Mouse (Mus musculus): Measurements from ENCODE around the gene Msgn1. TPM values are rescaled to one million over a fixed set of nuclear protein-coding genes. Genes with fewer than 3 reads are reported as not detected.

The Msgn1 gene
- polyA plus RNA-seq, 1 experiment from 2014 or later: not detected

GRCm38 (mm10) chr12:11210361-11210760, 1.6 kb upstream of the Msgn1 start:
- no peak overlapping the region for H3K4me3 ChIP-seq (ENCODE audit: low read depth, low read length)
- ATAC-seq (ENCODE audit: insufficient number of reproducible peaks, low FRiP score, low TSS enrichment, low read depth) (no peak), DNase-seq (ENCODE audit: low spot score) (no peak)
- no peak overlapping the region for H3K4me2 ChIP-seq (ENCODE audit: low read depth, severe bottlenecking)
- H3K27ac ChIP-seq (replicated peaks; ENCODE audit: low read depth, low read length): no peak overlapping the region
- no peaks in the 10 kb centered on the region for H3K4me1 ChIP-seq (ENCODE audit: control insufficient read depth, insufficient read depth, low read length)
- no peaks in the 10 kb centered on the region for H3K9me3 ChIP-seq (ENCODE audit: control insufficient read depth, low read length)
- 55% methylated on average over 3 of the region's 3 CpGs for WGBS
- H3K27me3 ChIP-seq (ENCODE audit: control insufficient read depth, insufficient read depth, low read length): no peaks in the 10 kb centered on the region
- no peak overlapping the region for H3K9ac ChIP-seq (ENCODE audit: low read length)
- no peaks in the 10 kb centered on the region for H3K36me3 ChIP-seq (ENCODE audit: control insufficient read depth, insufficient read depth, low read length)

GRCm38 (mm10) chr12:11209636-11210035, 864 bp upstream of the Msgn1 start:
- DNase-seq (ENCODE audit: low spot score) (no peak), ATAC-seq (ENCODE audit: insufficient number of reproducible peaks, low FRiP score, low TSS enrichment, low read depth) (no peak)
- Histone ChIP-seq H3K9me3 (ENCODE audit: control insufficient read depth, low read length) (no peaks in the 10 kb centered on the region), H3K9ac (ENCODE audit: low read length) (no peak overlapping the region), H3K4me1 (ENCODE audit: control insufficient read depth, insufficient read depth, low read length) (no peaks in the 10 kb centered on the region), H3K27ac (replicated peaks; ENCODE audit: low read depth, low read length) (no peak overlapping the region), H3K4me2 (ENCODE audit: low read depth, severe bottlenecking) (no peak overlapping the region), H3K4me3 (ENCODE audit: low read depth, low read length) (no peak overlapping the region), H3K36me3 (ENCODE audit: control insufficient read depth, insufficient read depth, low read length) (no peaks in the 10 kb centered on the region), H3K27me3 (ENCODE audit: control insufficient read depth, insufficient read depth, low read length) (no peaks in the 10 kb centered on the region)
- WGBS: 26% methylated on average over 5 of the region's 5 CpGs

- WGBS: 81% methylated on average over 4 of the region's 4 CpGs
- H3K4me2 ChIP-seq (ENCODE audit: low read depth, severe bottlenecking): no peak overlapping the region
- H3K27me3 ChIP-seq (ENCODE audit: control insufficient read depth, insufficient read depth, low read length): no peaks in the 10 kb centered on the region
- no peaks in the 10 kb centered on the region for H3K9me3 ChIP-seq (ENCODE audit: control insufficient read depth, low read length)
- no peak overlapping the region for H3K27ac ChIP-seq (replicated peaks; ENCODE audit: low read depth, low read length)
- no peak overlapping the region for H3K9ac ChIP-seq (ENCODE audit: low read length)
- no peaks in the 10 kb centered on the region for H3K36me3 ChIP-seq (ENCODE audit: control insufficient read depth, insufficient read depth, low read length)
- no peaks in the 10 kb centered on the region for H3K4me1 ChIP-seq (ENCODE audit: control insufficient read depth, insufficient read depth, low read length)
- DNase-seq (ENCODE audit: low spot score) (no peak), ATAC-seq (ENCODE audit: insufficient number of reproducible peaks, low FRiP score, low TSS enrichment, low read depth) (no peak)
- H3K4me3 ChIP-seq (ENCODE audit: low read depth, low read length): no peak overlapping the region
Observed at GRCm38 (mm10) chr12:11206321-11206720, 2.5 kb downstream of the Msgn1 start.

GRCm38 (mm10) chr12:11203694-11204665, 4.8 kb downstream of the Msgn1 start:
- Histone ChIP-seq H3K4me3 (ENCODE audit: low read depth, low read length) (no peak overlapping the region), H3K27me3 (ENCODE audit: control insufficient read depth, insufficient read depth, low read length) (no peaks in the 10 kb centered on the region), H3K9ac (ENCODE audit: low read length) (no peak overlapping the region), H3K27ac (replicated peaks; ENCODE audit: low read depth, low read length) (no peak overlapping the region), H3K4me2 (ENCODE audit: low read depth, severe bottlenecking) (no peak overlapping the region), H3K9me3 (ENCODE audit: control insufficient read depth, low read length) (no peaks in the 10 kb centered on the region), H3K4me1 (ENCODE audit: control insufficient read depth, insufficient read depth, low read length) (no peaks in the 10 kb centered on the region), H3K36me3 (ENCODE audit: control insufficient read depth, insufficient read depth, low read length) (no peaks in the 10 kb centered on the region)
- 81% methylated on average over 18 of the region's 18 CpGs for WGBS
- ATAC-seq (ENCODE audit: insufficient number of reproducible peaks, low FRiP score, low TSS enrichment, low read depth): no peak
- DNase-seq (ENCODE audit: low spot score): no peak

GRCm38 (mm10) chr12:11202476-11202875, 6.3 kb downstream of the Msgn1 start:
- 93% methylated on average over 8 of the region's 8 CpGs for WGBS
- Histone ChIP-seq H3K4me3 (ENCODE audit: low read depth, low read length) (no peak overlapping the region), H3K27ac (replicated peaks; ENCODE audit: low read depth, low read length) (no peak overlapping the region), H3K9me3 (ENCODE audit: control insufficient read depth, low read length) (no peaks in the 10 kb centered on the region), H3K4me1 (ENCODE audit: control insufficient read depth, insufficient read depth, low read length) (no peaks in the 10 kb centered on the region), H3K36me3 (ENCODE audit: control insufficient read depth, insufficient read depth, low read length) (no peaks in the 10 kb centered on the region), H3K27me3 (ENCODE audit: control insufficient read depth, insufficient read depth, low read length) (no peaks in the 10 kb centered on the region), H3K4me2 (ENCODE audit: low read depth, severe bottlenecking) (no peak overlapping the region), H3K9ac (ENCODE audit: low read length) (no peak overlapping the region)
- DNase-seq (ENCODE audit: low spot score) (no peak), ATAC-seq (ENCODE audit: insufficient number of reproducible peaks, low FRiP score, low TSS enrichment, low read depth) (no peak)

- Histone ChIP-seq H3K36me3 (ENCODE audit: control insufficient read depth, insufficient read depth, low read length) (no peaks in the 10 kb centered on the region), H3K9ac (ENCODE audit: low read length) (no peak overlapping the region), H3K27me3 (ENCODE audit: control insufficient read depth, insufficient read depth, low read length) (no peaks in the 10 kb centered on the region), H3K27ac (replicated peaks; ENCODE audit: low read depth, low read length) (no peak overlapping the region), H3K4me1 (ENCODE audit: control insufficient read depth, insufficient read depth, low read length) (no peaks in the 10 kb centered on the region), H3K9me3 (ENCODE audit: control insufficient read depth, low read length) (no peaks in the 10 kb centered on the region), H3K4me3 (ENCODE audit: low read depth, low read length) (no peak overlapping the region), H3K4me2 (ENCODE audit: low read depth, severe bottlenecking) (no peak overlapping the region)
- DNase-seq (ENCODE audit: low spot score) (no peak), ATAC-seq (ENCODE audit: insufficient number of reproducible peaks, low FRiP score, low TSS enrichment, low read depth) (no peak)
- WGBS: 93% methylated on average over 12 of the region's 12 CpGs
Observed at GRCm38 (mm10) chr12:11200711-11201110, 8.1 kb downstream of the Msgn1 start.

GRCm38 (mm10) chr12:11198551-11198950, 10.2 kb downstream of the Msgn1 start:
- 55% methylated on average over 2 of the region's 2 CpGs for WGBS
- Histone ChIP-seq H3K9ac (ENCODE audit: low read length) (no peak overlapping the region), H3K4me2 (ENCODE audit: low read depth, severe bottlenecking) (no peak overlapping the region), H3K27ac (replicated peaks; ENCODE audit: low read depth, low read length) (no peak overlapping the region), H3K27me3 (ENCODE audit: control insufficient read depth, insufficient read depth, low read length) (no peaks in the 10 kb centered on the region), H3K9me3 (ENCODE audit: control insufficient read depth, low read length) (no peaks in the 10 kb centered on the region), H3K36me3 (ENCODE audit: control insufficient read depth, insufficient read depth, low read length) (no peaks in the 10 kb centered on the region), H3K4me3 (ENCODE audit: low read depth, low read length) (no peak overlapping the region), H3K4me1 (ENCODE audit: control insufficient read depth, insufficient read depth, low read length) (no peaks in the 10 kb centered on the region)
- ATAC-seq (ENCODE audit: insufficient number of reproducible peaks, low FRiP score, low TSS enrichment, low read depth) (no peak), DNase-seq (ENCODE audit: low spot score) (no peak)

- Histone ChIP-seq H3K27ac (replicated peaks; ENCODE audit: low read depth, low read length) (no peak overlapping the region), H3K4me2 (ENCODE audit: low read depth, severe bottlenecking) (no peak overlapping the region), H3K36me3 (ENCODE audit: control insufficient read depth, insufficient read depth, low read length) (no peaks in the 10 kb centered on the region), H3K9ac (ENCODE audit: low read length) (no peak overlapping the region), H3K27me3 (ENCODE audit: control insufficient read depth, insufficient read depth, low read length) (no peaks in the 10 kb centered on the region), H3K4me3 (ENCODE audit: low read depth, low read length) (no peak overlapping the region), H3K4me1 (ENCODE audit: control insufficient read depth, insufficient read depth, low read length) (no peaks in the 10 kb centered on the region), H3K9me3 (ENCODE audit: control insufficient read depth, low read length) (no peaks in the 10 kb centered on the region)
- WGBS: 54% methylated on average over 4 of the region's 4 CpGs
- DNase-seq (ENCODE audit: low spot score) (no peak), ATAC-seq (ENCODE audit: insufficient number of reproducible peaks, low FRiP score, low TSS enrichment, low read depth) (no peak)
Observed at GRCm38 (mm10) chr12:11198026-11198425, 10.7 kb downstream of the Msgn1 start.
